Mouse (Mus musculus) MEL (cell line): Measurements from ENCODE around the gene Wdr26. TPM values are rescaled to one million over a fixed set of nuclear protein-coding genes. Genes with fewer than 3 reads are reported as not detected.

Experiments
- DNase-seq: peaks from one replicate; pipeline ENCODE4 v3.0.0; 2011; ENCODE audit warnings: low read depth, low spot score
- H3K27ac ChIP-seq: 2 replicates; pipeline ENCODE4 v1.5.1; 2012; ENCODE audit warnings: low read depth, mild to moderate bottlenecking, control low read depth, low read length, moderate library complexity; ENCODE audit not compliant: control insufficient read depth
- H3K27me3 ChIP-seq, 2 experiments: fragments of 150-350 bp in 1 of 2; sonication (generic) in 1 of 2; 2 replicates each; pipeline ENCODE4 v1.6.1; 2012; ENCODE audit warnings: low read length in 2 of 2, mild to moderate bottlenecking in 2 of 2, improper control_type of control experiment in 1 of 2, moderate library complexity in 1 of 2; ENCODE audit not compliant: insufficient read depth in 2 of 2, control insufficient read depth in 1 of 2
- H3K36me3 ChIP-seq, 2 experiments: 2 replicates each; pipeline ENCODE4 v1.6.1; 2012 to 2014; ENCODE audit warnings: low read length in 2 of 2, improper control_type of control experiment in 1 of 2, inconsistent platforms in 1 of 2, mild to moderate bottlenecking in 1 of 2; ENCODE audit not compliant: insufficient read depth in 2 of 2, control insufficient read depth in 1 of 2
- H3K4me1 ChIP-seq, 2 experiments: fragments of 150-350 bp in 1 of 2; sonication (generic) in 1 of 2; 2 replicates each; pipeline ENCODE4 v1.6.1; 2012; ENCODE audit warnings: low read length in 2 of 2, improper control_type of control experiment in 1 of 2, mild to moderate bottlenecking in 1 of 2; ENCODE audit not compliant: insufficient read depth in 2 of 2, control insufficient read depth in 1 of 2
- H3K4me3 ChIP-seq, 2 experiments: fragments of 150-350 bp in 1 of 2; sonication (generic) in 1 of 2; 2 replicates each; pipeline ENCODE4 v1.5.1; 2012; ENCODE audit warnings: low read depth in 2 of 2, low read length in 2 of 2, mild to moderate bottlenecking in 2 of 2, moderate library complexity in 2 of 2, control low read depth in 1 of 2, improper control_type of control experiment in 1 of 2; ENCODE audit not compliant: control insufficient read depth in 1 of 2, insufficient read depth in 1 of 2
- H3K79me2 ChIP-seq: 2 replicates; pipeline ENCODE4 v1.6.1; 2012; ENCODE audit warnings: mild to moderate bottlenecking, low read length, moderate library complexity; ENCODE audit not compliant: control insufficient read depth, poor library complexity, insufficient read depth
- H3K9ac ChIP-seq: 2 replicates; pipeline ENCODE4 v1.6.1; 2012; ENCODE audit warnings: low read depth, mild to moderate bottlenecking, control low read depth, low read length, moderate library complexity; ENCODE audit not compliant: control insufficient read depth, poor library complexity, severe bottlenecking
- H3K9me3 ChIP-seq: fragments of 150-350 bp; sonication (generic); replicated peaks from 2 replicates; pipeline ENCODE4 v1.6.1; 2012; ENCODE audit warnings: mild to moderate bottlenecking, low read length, improper control_type of control experiment, moderate library complexity; ENCODE audit not compliant: insufficient read depth
- CHD1 ChIP-seq: IDR thresholded peaks from 2 replicates; pipeline ENCODE4 v1.6.1; 2012; ENCODE audit warnings: low read depth, mild to moderate bottlenecking, inconsistent platforms, low read length, improper control_type of control experiment
- CHD2 ChIP-seq: IDR thresholded peaks from 2 replicates; pipeline ENCODE4 v1.6.1; 2011; ENCODE audit warnings: low read length, improper control_type of control experiment
- CTCF ChIP-seq, 3 experiments: IDR thresholded peaks in 2 of 3; conservative IDR thresholded peaks in 1 of 3; 2 replicates each; pipeline ENCODE4 v1.5.1; 2011 to 2012; ENCODE audit warnings: low read length in 3 of 3, low read depth in 2 of 3, mild to moderate bottlenecking in 2 of 3, improper control_type of control experiment in 1 of 3, inconsistent platforms in 1 of 3, mixed read lengths in 1 of 3, moderate library complexity in 1 of 3; ENCODE audit not compliant: control insufficient read depth in 1 of 3, insufficient read depth in 1 of 3, poor library complexity in 1 of 3, severe bottlenecking in 1 of 3
- ELF1 ChIP-seq: IDR thresholded peaks from 2 replicates; pipeline ENCODE4 v1.6.1; 2014; ENCODE audit warnings: low read depth, mild to moderate bottlenecking, inconsistent platforms, low read length, improper control_type of control experiment, moderate library complexity
- ETS1 ChIP-seq: IDR thresholded peaks from 2 replicates; pipeline ENCODE4 v1.6.1; 2012; ENCODE audit warnings: low read depth, mild to moderate bottlenecking, inconsistent platforms, low read length, improper control_type of control experiment, moderate library complexity
- GABPA ChIP-seq: IDR thresholded peaks from 2 replicates; pipeline ENCODE4 v1.6.1; 2012; ENCODE audit warnings: low read depth, mild to moderate bottlenecking, inconsistent platforms, low read length, improper control_type of control experiment, moderate library complexity
- HCFC1 ChIP-seq: IDR thresholded peaks from 2 replicates; pipeline ENCODE4 v1.6.1; 2012; ENCODE audit warnings: low read depth, mild to moderate bottlenecking, inconsistent platforms, low read length, improper control_type of control experiment, moderate library complexity
- KAT2A ChIP-seq: conservative IDR thresholded peaks from 2 replicates; pipeline ENCODE4 v1.6.1; 2012; ENCODE audit warnings: low read depth, low read length, improper control_type of control experiment, inconsistent platforms
- MAFK ChIP-seq: IDR thresholded peaks from 2 replicates; pipeline ENCODE4 v1.6.1; 2011; ENCODE audit warnings: low read depth, mild to moderate bottlenecking, low read length, improper control_type of control experiment, borderline replicate concordance
- MAX ChIP-seq: IDR thresholded peaks from 2 replicates; pipeline ENCODE4 v1.6.1; 2011; ENCODE audit warnings: low read length, improper control_type of control experiment
- MAZ ChIP-seq: IDR thresholded peaks from 2 replicates; pipeline ENCODE4 v1.6.1; 2012; ENCODE audit warnings: low read depth, mild to moderate bottlenecking, inconsistent platforms, low read length, improper control_type of control experiment
- MEF2A ChIP-seq: IDR thresholded peaks from 2 replicates; pipeline ENCODE4 v1.6.1; 2014; ENCODE audit warnings: low read depth, mild to moderate bottlenecking, inconsistent platforms, low read length, improper control_type of control experiment; ENCODE audit not compliant: poor library complexity, insufficient replicate concordance, severe bottlenecking; ENCODE audit errors: extremely low read depth
- MXI1 ChIP-seq: IDR thresholded peaks from 2 replicates; pipeline ENCODE4 v1.6.1; 2011; ENCODE audit warnings: mild to moderate bottlenecking, low read depth, low read length, improper control_type of control experiment
- MYC ChIP-seq: IDR thresholded peaks from 2 replicates; pipeline ENCODE4 v1.6.1; 2011; ENCODE audit warnings: low read depth, mild to moderate bottlenecking, low read length, improper control_type of control experiment, moderate library complexity
- NELFE ChIP-seq: IDR thresholded peaks from 2 replicates; pipeline ENCODE4 v1.6.1; 2011; ENCODE audit warnings: low read depth, low read length, improper control_type of control experiment
- POLR2A ChIP-seq, 2 experiments: IDR thresholded peaks; 2 replicates each; pipeline ENCODE4 v1.6.1; 2011 to 2012; ENCODE audit warnings: low read length in 2 of 2, mild to moderate bottlenecking in 2 of 2, control low read depth in 1 of 2, improper control_type of control experiment in 1 of 2, low read depth in 1 of 2, moderate library complexity in 1 of 2; ENCODE audit not compliant: control insufficient read depth in 1 of 2, insufficient read depth in 1 of 2, poor library complexity in 1 of 2
- RAD21 ChIP-seq: IDR thresholded peaks from 2 replicates; pipeline ENCODE4 v1.6.1; 2011; ENCODE audit warnings: mild to moderate bottlenecking, low read depth, low read length, improper control_type of control experiment
- SIN3A ChIP-seq: IDR thresholded peaks from 2 replicates; pipeline ENCODE4 v1.6.1; 2012; ENCODE audit warnings: low read length, improper control_type of control experiment, inconsistent platforms
- SMC3 ChIP-seq: IDR thresholded peaks from 2 replicates; pipeline ENCODE4 v1.6.1; 2011; ENCODE audit warnings: low read depth, low read length, improper control_type of control experiment
- TAL1 ChIP-seq: IDR thresholded peaks from 2 replicates; pipeline ENCODE4 v1.6.1; 2012; ENCODE audit warnings: mild to moderate bottlenecking, inconsistent platforms, low read length, moderate library complexity, mixed read lengths
- TBP ChIP-seq: IDR thresholded peaks from 2 replicates; pipeline ENCODE4 v1.8.0; 2011; ENCODE audit warnings: low read depth, low read length, improper control_type of control experiment
- TCF12 ChIP-seq: IDR thresholded peaks from 2 replicates; pipeline ENCODE4 v1.6.1; 2014; ENCODE audit warnings: low read depth, mild to moderate bottlenecking, inconsistent platforms, low read length, improper control_type of control experiment, moderate library complexity
- USF1 ChIP-seq: IDR thresholded peaks from 2 replicates; pipeline ENCODE4 v1.6.1; 2014; ENCODE audit warnings: low read depth, mild to moderate bottlenecking, inconsistent platforms, low read length, improper control_type of control experiment, moderate library complexity
- ZC3H11A ChIP-seq: IDR thresholded peaks from 2 replicates; pipeline ENCODE4 v1.6.1; 2012; ENCODE audit warnings: low read depth, mild to moderate bottlenecking, inconsistent platforms, low read length, improper control_type of control experiment
- ZNF384 ChIP-seq: IDR thresholded peaks from 2 replicates; pipeline ENCODE4 v1.6.1; 2012; ENCODE audit warnings: low read depth, mild to moderate bottlenecking, inconsistent platforms, low read length, improper control_type of control experiment
- polyA plus RNA-seq, 2 experiments: library from polyadenylated mRNA; stranded (reverse) in 1 of 2; unstranded in 1 of 2; fragments of >175 nt in 1 of 2; fragments of >200 nt in 1 of 2; gene quantifications; 2 replicates each; pipeline versions ENCODE4 v1.2.1 to v1.2.4; 2012; ENCODE audit warnings: low replicate concordance in 2 of 2, low read depth in 1 of 2; ENCODE audit not compliant: insufficient read length in 2 of 2, insufficient read depth in 1 of 2, missing spikeins in 1 of 2
- total RNA-seq: library from RNA; depleted of rRNA; stranded (reverse); fragments of 300-350 nt; gene quantifications from 2 replicates; pipeline ENCODE4 v1.2.3, GENCODE M21; 2012

The Wdr26 gene
- total and polyA plus RNA-seq, 3 experiments: 21.6 to 35.1 TPM; not detected in 1

DNA sequence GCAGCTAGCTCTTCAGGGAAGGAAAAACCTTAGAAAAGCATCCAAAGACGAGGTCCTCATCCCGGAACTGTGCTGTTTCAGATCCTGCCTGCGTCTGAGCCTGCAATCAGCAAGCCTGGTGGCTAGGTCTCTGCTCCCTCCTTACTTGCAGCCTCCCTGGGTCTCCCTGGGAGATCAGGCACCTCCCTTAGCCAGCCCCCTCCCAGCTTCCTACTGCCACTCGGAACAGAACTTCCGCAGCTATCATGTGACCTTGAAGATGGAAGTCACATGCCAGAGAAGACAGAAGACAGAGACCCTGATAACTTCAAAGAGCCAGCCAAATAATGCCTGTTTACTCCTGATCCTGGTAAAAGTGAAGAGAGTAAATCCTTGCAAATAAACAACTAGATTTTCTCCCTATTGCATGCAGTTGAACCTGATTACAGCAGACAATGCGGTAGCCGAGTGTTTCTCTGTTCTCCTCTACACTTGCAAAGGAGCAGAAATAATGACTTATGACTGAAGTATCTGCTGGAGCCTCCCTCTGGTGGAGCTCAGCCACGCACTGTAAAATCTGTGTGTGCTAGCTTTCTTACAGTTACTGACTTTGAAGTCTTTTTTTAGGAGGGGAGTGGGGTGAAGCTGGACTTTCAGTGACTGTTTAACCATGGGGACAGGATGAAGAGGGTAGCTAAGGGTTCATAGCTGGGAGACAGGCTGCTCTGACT lies 22.7 kb upstream of the Wdr26 start (continued):
- TF ChIP-seq RAD21 (no peak), GABPA (no peak), ETS1 (peak; percentile 53; the same call in 1 of the 2 replicates), MXI1 (peak; percentile 73), USF1 (peak; percentile 97)

DNA sequence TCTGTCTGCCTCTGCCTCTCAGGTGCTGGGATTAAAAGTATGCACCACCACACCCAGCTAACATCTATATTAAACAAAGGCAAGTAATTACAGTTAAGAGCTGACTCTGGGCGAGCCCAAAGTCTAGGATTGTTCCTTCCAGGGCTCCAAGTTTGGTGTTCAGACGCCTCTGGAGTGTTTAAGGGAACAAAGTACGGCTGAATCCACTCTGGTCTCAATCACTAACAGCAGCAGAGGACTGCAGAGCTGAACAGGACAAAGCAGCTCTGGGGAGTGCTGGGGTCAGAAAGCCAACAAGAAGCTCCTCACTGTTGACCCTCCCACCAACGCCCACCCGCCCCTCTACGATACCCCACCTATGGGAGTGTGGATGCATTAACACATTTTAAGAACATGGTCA lies 21.9 kb upstream of the Wdr26 start:
- peak overlapping the region; percentile 53 to 57 for H3K4me3 ChIP-seq
- H3K36me3 ChIP-seq: peaks cover 0 to 23% of the 10 kb centered on the region in 2 experiments; a peak in 2 of 4 replicates
- TF ChIP-seq SMC3 (no peak), ZC3H11A (no peak), RAD21 (no peak), KAT2A (no peak), MYC (no peak), HCFC1 (no peak), MAFK (no peak), TCF12 (no peak), CHD2 (no peak)
- peaks cover 3 to 17% of the 10 kb centered on the region in 2 experiments; a peak in 2 of 4 replicates for H3K4me1 ChIP-seq
- H3K9me3 ChIP-seq: no peaks in the 10 kb centered on the region
- H3K79me2 ChIP-seq: peaks cover 1% of the 10 kb centered on the region; the same call in 1 of the 2 replicates
- peak overlapping the region; percentile 66 for H3K9ac ChIP-seq
- no peaks in the 10 kb centered on the region for H3K27me3 ChIP-seq
- DNase-seq: no peak
- H3K27ac ChIP-seq: peak overlapping the region; percentile 49

DNA sequence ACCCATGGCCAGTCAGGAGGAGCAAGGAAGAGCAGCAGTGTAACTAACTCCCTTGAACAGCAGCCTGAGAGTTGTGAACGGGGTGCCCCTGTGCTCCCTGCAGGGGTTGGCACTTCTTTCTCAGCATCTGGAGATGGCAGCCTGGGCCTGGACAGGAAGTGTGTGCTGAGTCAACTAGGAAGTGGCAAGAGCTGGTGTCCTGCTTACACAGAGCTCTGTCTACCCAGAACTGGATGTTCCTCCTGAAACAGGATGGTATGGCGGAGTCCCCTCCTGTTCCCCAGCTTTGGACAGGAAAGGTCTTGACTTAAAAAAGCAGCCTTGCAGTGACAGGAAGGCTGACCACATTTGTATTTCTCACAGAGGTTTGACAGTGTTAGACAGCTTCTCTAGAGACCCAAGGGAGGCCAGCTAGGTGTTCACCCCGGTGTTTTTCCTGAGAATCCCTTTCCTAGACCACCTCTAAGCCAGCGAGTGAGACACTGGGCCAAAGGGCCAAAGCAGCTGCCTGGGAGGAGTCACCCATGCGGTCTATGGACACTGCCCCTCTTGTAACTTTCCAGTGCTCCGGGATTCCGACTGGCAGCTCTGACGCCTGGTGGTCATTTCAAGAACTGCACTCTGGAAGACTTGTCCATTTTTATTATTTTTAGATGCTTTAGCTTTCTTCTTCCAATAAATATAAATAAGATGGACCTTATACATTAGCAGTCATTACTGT lies 20.7 kb upstream of the Wdr26 start:
- Histone ChIP-seq H3K36me3 (peaks cover 0 to 21% of the 10 kb centered on the region in 2 experiments; a peak in 2 of 4 replicates), H3K4me3 (peak overlapping the region; percentile 18 to 48; a peak in 1 of 4 replicates), H3K79me2 (peaks cover 1% of the 10 kb centered on the region; the same call in 1 of the 2 replicates), H3K9me3 (no peaks in the 10 kb centered on the region), H3K27me3 (no peaks in the 10 kb centered on the region), H3K27ac (peak overlapping the region; percentile 64), H3K9ac (peak overlapping the region; percentile 85), H3K4me1 (peaks cover 3 to 15% of the 10 kb centered on the region in 2 experiments; a peak in 2 of 4 replicates)
- DNase-seq: peak; percentile 90
- TF ChIP-seq MAX: peak; percentile 57
- peak; percentile 61 for TF ChIP-seq ZC3H11A
- peak; percentile 59 for TF ChIP-seq RAD21
- TF ChIP-seq TBP: 0 out of 2 replicates have a peak, but pooled peaks have one; percentile 37
- peak; percentile 87 for TF ChIP-seq SMC3
- TF ChIP-seq MXI1: peak; percentile 41; the same call in 1 of the 2 replicates
- TF ChIP-seq MEF2A: no peak
- TF ChIP-seq MAZ: peak; percentile 41; the same call in 1 of the 2 replicates
- TF ChIP-seq ZNF384: no peak
- TF ChIP-seq HCFC1: peak; percentile 43; the same call in 1 of the 2 replicates
- TF ChIP-seq MYC: 0 out of 2 replicates have a peak, but pooled peaks have one; percentile 61
- TF ChIP-seq CTCF (IDR thresholded peaks at IDR 0.05 in 2 of 3, conservative IDR thresholded peaks at IDR 0.05 in 1 of 3; ENCODE audit: control insufficient read depth in 1 of 3, insufficient read depth in 1 of 3, low read depth in 2 of 3, low read length in 3 of 3, poor library complexity in 1 of 3, severe bottlenecking in 1 of 3): peak; percentile 77 to 87 (median 84)
- TF ChIP-seq MAFK: no peak
- TF ChIP-seq ETS1: no peak
- TF ChIP-seq ELF1: peak; percentile 33; the same call in 1 of the 2 replicates
- TF ChIP-seq TAL1: no peak
- TF ChIP-seq CHD1: no peak
- peak; percentile 16; the same call in 1 of the 2 replicates for TF ChIP-seq NELFE
- peak; percentile 71 for TF ChIP-seq SIN3A
- TF ChIP-seq POLR2A (IDR thresholded peaks at IDR 0.05; ENCODE audit: control insufficient read depth in 1 of 2, insufficient read depth in 1 of 2, low read depth in 1 of 2, low read length in 2 of 2, poor library complexity in 1 of 2): peak in 1 of 2 experiments; percentile 52; a peak in 1 of 4 replicates
